Mouse (Mus musculus): ENCODE data around the gene Cela2a. TPM values are rescaled to one million over a fixed set of nuclear protein-coding genes. Genes with fewer than 3 reads are reported as not detected.

The Cela2a gene
- total and polyA plus RNA-seq, 2 experiments from 2014 or later = not detected

GRCm38 (mm10) chr4:141862867-141863266 lies 36.9 kb upstream of the Cela2a start:
- Histone ChIP-seq H3K27ac (ENCODE audit: low read depth, low read length) (no peak overlapping the region), H3K9me3 (ENCODE audit: low read length) (no peaks in the 10 kb centered on the region), H3K4me3 (ENCODE audit: low read depth, low read length) (no peak overlapping the region), H3K4me2 (ENCODE audit: low read depth, low read length, poor library complexity, severe bottlenecking) (no peak overlapping the region), H3K27me3 (ENCODE audit: insufficient read depth, low read length) (no peaks in the 10 kb centered on the region), H3K36me3 (ENCODE audit: insufficient read depth, low read length) (peaks cover 17% of the 10 kb centered on the region), H3K9ac (replicated peaks; ENCODE audit: low read length, poor library complexity, severe bottlenecking) (no peak overlapping the region), H3K4me1 (ENCODE audit: insufficient read depth, low read length) (peaks cover 10% of the 10 kb centered on the region; the same call in 1 of the 2 replicates)
- TF ChIP-seq CTCF (IDR thresholded peaks at IDR 0.05) = no peak
- 86% methylated on average over 5 of the region's 5 CpGs for WGBS
- DNase-seq (ENCODE audit: low spot score) = no peak
- no peak for ATAC-seq (ENCODE audit: low FRiP score)

- DNase-seq (ENCODE audit: low spot score) (no peak), ATAC-seq (ENCODE audit: low FRiP score) (no peak)
- no peak overlapping the region for H3K4me2 ChIP-seq (ENCODE audit: low read depth, low read length, poor library complexity, severe bottlenecking)
- no peaks in the 10 kb centered on the region for H3K9me3 ChIP-seq (ENCODE audit: low read length)
- peaks cover 1% of the 10 kb centered on the region; the same call in 1 of the 2 replicates for H3K4me1 ChIP-seq (ENCODE audit: insufficient read depth, low read length)
- H3K36me3 ChIP-seq (ENCODE audit: insufficient read depth, low read length) = peaks cover 17% of the 10 kb centered on the region
- no peaks in the 10 kb centered on the region for H3K27me3 ChIP-seq (ENCODE audit: insufficient read depth, low read length)
- no peak overlapping the region for H3K4me3 ChIP-seq (ENCODE audit: low read depth, low read length)
- TF ChIP-seq CTCF (IDR thresholded peaks at IDR 0.05) = no peak
- no peak overlapping the region for H3K9ac ChIP-seq (replicated peaks; ENCODE audit: low read length, poor library complexity, severe bottlenecking)
- no peak overlapping the region for H3K27ac ChIP-seq (ENCODE audit: low read depth, low read length)
- WGBS = 89% methylated on average over 17 of the region's 17 CpGs
Measured at GRCm38 (mm10) chr4:141861591-141862295, 35.8 kb upstream of the Cela2a start.

DNA sequence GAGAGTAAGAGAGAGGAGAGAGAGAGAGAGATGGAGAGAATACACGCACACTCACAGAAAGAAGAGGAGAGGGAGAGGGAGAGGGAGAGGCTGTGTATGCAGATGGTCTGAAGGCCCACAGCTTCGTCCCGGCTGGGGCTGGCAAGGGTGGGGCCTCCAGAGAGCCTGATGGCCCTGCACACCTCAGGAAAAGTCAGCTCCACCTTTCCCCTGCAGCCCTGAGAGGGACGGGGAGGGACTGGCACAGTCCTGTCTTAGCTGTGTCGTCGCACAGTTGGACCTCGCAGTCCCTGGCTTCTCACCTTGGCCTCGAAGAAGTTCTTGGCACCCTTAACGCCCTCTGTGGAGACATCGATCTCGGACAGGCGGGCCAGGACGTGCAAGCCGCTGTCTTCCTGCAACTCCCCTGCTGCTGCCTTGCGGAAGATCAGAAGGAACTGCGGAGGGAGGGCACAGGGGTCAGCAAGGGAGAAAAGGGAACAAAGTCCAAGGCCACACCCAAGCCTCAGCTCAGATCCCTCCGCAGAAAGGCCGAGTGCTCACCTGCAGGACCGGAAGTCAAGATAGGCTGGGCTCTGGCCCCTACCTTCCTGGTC lies 34.4 kb upstream of the Cela2a start:
- no peak overlapping the region for H3K4me3 ChIP-seq (ENCODE audit: low read depth, low read length)
- no peaks in the 10 kb centered on the region for H3K9me3 ChIP-seq (ENCODE audit: low read length)
- DNase-seq (ENCODE audit: low spot score) = no peak
- no peaks in the 10 kb centered on the region for H3K4me1 ChIP-seq (ENCODE audit: insufficient read depth, low read length)
- peaks cover 17% of the 10 kb centered on the region for H3K36me3 ChIP-seq (ENCODE audit: insufficient read depth, low read length)
- WGBS = 67% methylated on average over 19 of the region's 19 CpGs
- TF ChIP-seq CTCF (IDR thresholded peaks at IDR 0.05) = no peak
- no peaks in the 10 kb centered on the region for H3K27me3 ChIP-seq (ENCODE audit: insufficient read depth, low read length)
- H3K27ac ChIP-seq (ENCODE audit: low read depth, low read length) = no peak overlapping the region
- ATAC-seq (ENCODE audit: low FRiP score) = no peak
- no peak overlapping the region for H3K4me2 ChIP-seq (ENCODE audit: low read depth, low read length, poor library complexity, severe bottlenecking)
- H3K9ac ChIP-seq (replicated peaks; ENCODE audit: low read length, poor library complexity, severe bottlenecking) = no peak overlapping the region

DNA sequence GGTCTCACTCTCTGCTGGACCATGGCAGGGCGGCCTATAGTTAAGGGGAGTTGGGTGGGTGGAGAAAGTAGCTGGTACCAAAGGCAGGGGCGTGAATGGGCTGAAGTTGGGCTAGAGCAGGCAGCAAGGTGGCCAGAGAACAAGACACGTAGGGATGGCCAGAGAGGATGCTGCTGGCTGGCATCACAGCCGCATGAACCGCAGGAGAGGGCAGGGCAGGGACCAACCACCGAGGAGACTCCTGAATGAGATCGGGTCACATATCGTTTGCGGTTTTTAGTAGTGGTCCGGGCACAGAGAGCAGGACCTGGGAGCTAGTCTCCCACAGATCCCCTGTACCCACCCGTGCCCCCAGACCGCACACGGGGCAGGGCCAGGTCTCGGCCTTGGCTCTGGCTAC lies 33.4 kb upstream of the Cela2a start:
- WGBS = 95% methylated on average over 13 of the region's 14 CpGs
- Histone ChIP-seq H3K9ac (replicated peaks; ENCODE audit: low read length, poor library complexity, severe bottlenecking) (no peak overlapping the region), H3K4me1 (ENCODE audit: insufficient read depth, low read length) (no peaks in the 10 kb centered on the region), H3K27me3 (ENCODE audit: insufficient read depth, low read length) (no peaks in the 10 kb centered on the region), H3K27ac (ENCODE audit: low read depth, low read length) (no peak overlapping the region), H3K4me3 (ENCODE audit: low read depth, low read length) (no peak overlapping the region), H3K36me3 (ENCODE audit: insufficient read depth, low read length) (peaks cover 17% of the 10 kb centered on the region), H3K9me3 (ENCODE audit: low read length) (no peaks in the 10 kb centered on the region), H3K4me2 (ENCODE audit: low read depth, low read length, poor library complexity, severe bottlenecking) (no peak overlapping the region)
- TF ChIP-seq CTCF (IDR thresholded peaks at IDR 0.05) = no peak
- DNase-seq (ENCODE audit: low spot score) (no peak), ATAC-seq (ENCODE audit: low FRiP score) (no peak)

GRCm38 (mm10) chr4:141858501-141858900 lies 32.5 kb upstream of the Cela2a start:
- Histone ChIP-seq H3K4me1 (ENCODE audit: insufficient read depth, low read length) (no peaks in the 10 kb centered on the region), H3K4me2 (ENCODE audit: low read depth, low read length, poor library complexity, severe bottlenecking) (no peak overlapping the region), H3K9ac (replicated peaks; ENCODE audit: low read length, poor library complexity, severe bottlenecking) (no peak overlapping the region), H3K27me3 (ENCODE audit: insufficient read depth, low read length) (no peaks in the 10 kb centered on the region), H3K4me3 (ENCODE audit: low read depth, low read length) (no peak overlapping the region), H3K9me3 (ENCODE audit: low read length) (no peaks in the 10 kb centered on the region), H3K36me3 (ENCODE audit: insufficient read depth, low read length) (peaks cover 17% of the 10 kb centered on the region), H3K27ac (ENCODE audit: low read depth, low read length) (no peak overlapping the region)
- no peak for ATAC-seq (ENCODE audit: low FRiP score)
- no peak for TF ChIP-seq CTCF (IDR thresholded peaks at IDR 0.05)
- WGBS = 87% methylated on average over 20 of the region's 20 CpGs
- no peak for DNase-seq (ENCODE audit: low spot score)

GRCm38 (mm10) chr4:141857422-141857930 lies 31.5 kb upstream of the Cela2a start:
- ATAC-seq (ENCODE audit: low FRiP score) (peak; percentile 77), DNase-seq (ENCODE audit: low spot score) (peak; percentile 80)
- Histone ChIP-seq H3K4me2 (ENCODE audit: low read depth, low read length, poor library complexity, severe bottlenecking) (no peak overlapping the region), H3K27ac (ENCODE audit: low read depth, low read length) (no peak overlapping the region), H3K4me1 (ENCODE audit: insufficient read depth, low read length) (no peaks in the 10 kb centered on the region), H3K36me3 (ENCODE audit: insufficient read depth, low read length) (peaks cover 17% of the 10 kb centered on the region), H3K9me3 (ENCODE audit: low read length) (no peaks in the 10 kb centered on the region), H3K27me3 (ENCODE audit: insufficient read depth, low read length) (no peaks in the 10 kb centered on the region), H3K9ac (replicated peaks; ENCODE audit: low read length, poor library complexity, severe bottlenecking) (no peak overlapping the region), H3K4me3 (ENCODE audit: low read depth, low read length) (no peak overlapping the region)
- peak; percentile 98 for TF ChIP-seq CTCF (IDR thresholded peaks at IDR 0.05)
- WGBS = 10% methylated on average over 10 of the region's 10 CpGs
